Mouse (Mus musculus) heart, postnatal 4 days (tissue): ENCODE data around the gene Ablim1. TPM values are rescaled to one million over a fixed set of nuclear protein-coding genes. Genes with fewer than 3 reads are reported as not detected.
A peak's percentile ranks its signal among the peaks of the same experiment; 100 is the strongest.

Source experiments
- DNase-seq: peaks from one replicate; pipeline ENCODE4 v3.0.0; 2021
- total RNA-seq, 2 experiments: library from RNA; stranded (reverse); gene quantifications; 2 replicates each; pipeline ENCODE4 v1.2.3; 2021

The Ablim1 gene
- total RNA-seq, result 100 to 1,000 TPM; 312 to 353 TPM

- DNase-seq, result peak; percentile 78
These were observed at the start of gene Ablim1 for GRCm38 (mm10) chr19:57314346-57315012. Gene Ablim1 (minus strand): TSS chr19:57314919.

DNA sequence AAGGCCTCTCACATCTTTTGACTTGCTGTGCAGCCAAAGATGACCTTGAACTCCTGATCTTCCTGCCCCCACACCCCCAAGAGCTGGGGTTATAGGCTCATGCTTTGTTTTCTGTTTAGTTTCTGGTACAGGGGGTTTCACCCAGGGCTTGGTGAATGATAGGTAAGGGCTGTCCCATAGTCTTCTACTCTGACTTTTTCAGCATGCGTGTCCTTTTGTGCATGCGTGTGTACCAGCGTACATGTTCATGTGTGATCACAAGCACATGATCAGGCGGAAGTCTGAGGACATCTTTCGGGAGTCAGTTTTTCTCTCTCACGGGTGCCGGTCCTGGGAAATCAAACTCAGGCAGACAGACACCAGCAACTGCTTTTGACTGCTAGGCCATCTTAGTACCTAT is 48.8 kb upstream of the Ablim1 start:
- no peak for DNase-seq

GRCm38 (mm10) chr19:57363076-57363475 is 48.4 kb upstream of the Ablim1 start:
- DNase-seq, result no peak

DNA sequence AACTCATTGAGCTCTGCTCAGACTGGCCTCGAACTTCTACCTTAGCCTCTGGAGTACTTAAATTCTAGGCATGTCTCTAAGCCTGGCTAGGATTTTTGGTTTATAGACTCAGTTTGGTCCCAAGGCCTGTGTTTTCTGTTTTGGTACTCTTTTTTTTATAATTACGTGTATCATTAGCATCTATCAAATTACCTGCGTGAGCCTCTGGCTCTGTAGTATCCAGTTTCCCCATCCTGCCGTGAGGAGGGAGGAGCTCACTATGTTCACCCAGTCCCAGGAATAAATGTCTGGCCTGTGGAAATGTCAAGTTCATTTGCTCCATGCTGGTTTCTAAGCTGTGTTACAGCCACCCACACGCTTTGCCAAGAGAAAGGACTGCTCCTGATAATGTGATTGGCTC is 47.9 kb upstream of the Ablim1 start:
- no peak for DNase-seq

GRCm38 (mm10) chr19:57361939-57362307 is 47.2 kb upstream of the Ablim1 start:
- DNase-seq, result no peak

- DNase-seq, result peak; percentile 64
These were observed 46.6 kb upstream of the Ablim1 start for GRCm38 (mm10) chr19:57361131-57361938.

DNA sequence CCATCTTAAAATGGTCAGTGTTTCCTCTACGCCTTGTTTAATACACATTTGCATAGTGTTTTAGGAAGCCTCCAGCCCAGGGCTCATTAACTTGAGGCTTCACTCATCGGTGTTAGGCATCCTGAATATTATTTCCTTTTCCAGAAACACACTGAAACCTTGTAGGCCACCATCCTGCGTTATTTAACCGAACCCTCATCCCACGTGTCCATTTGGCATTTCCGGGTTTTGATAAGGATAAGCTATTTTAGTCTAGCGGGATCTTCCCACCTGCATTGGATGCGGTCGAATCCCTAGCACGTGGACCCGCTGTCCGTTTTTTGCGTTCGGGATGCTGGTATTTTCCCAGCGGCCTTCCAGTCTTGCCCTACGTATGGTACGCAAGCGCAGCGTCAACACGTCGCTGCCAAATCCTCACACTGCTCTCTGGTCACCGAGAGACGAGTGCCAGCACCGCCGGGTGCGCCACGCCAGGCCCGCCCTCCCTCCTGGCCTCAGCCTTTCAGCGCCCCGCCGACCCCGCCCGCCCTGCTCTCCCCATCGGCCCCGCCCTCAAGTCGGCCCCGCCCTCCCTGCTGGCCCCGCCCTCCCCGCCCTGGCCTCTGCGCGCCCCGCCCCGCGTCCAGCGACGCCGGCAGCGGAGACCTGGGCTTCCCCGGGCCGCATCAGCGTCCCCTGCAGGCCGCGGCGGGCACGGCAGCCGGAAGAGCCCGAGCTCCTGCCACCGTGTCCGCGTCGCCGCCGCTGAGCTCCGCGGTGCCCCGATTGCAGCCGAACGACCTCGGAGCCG is 45.8 kb upstream of the Ablim1 start, which contains the start of gene Fam160b1:
Gene Fam160b1 (plus strand): TSS at position 340 of the 790 bp plus-strand sequence.
- DNase-seq, result peak; percentile 95

DNA sequence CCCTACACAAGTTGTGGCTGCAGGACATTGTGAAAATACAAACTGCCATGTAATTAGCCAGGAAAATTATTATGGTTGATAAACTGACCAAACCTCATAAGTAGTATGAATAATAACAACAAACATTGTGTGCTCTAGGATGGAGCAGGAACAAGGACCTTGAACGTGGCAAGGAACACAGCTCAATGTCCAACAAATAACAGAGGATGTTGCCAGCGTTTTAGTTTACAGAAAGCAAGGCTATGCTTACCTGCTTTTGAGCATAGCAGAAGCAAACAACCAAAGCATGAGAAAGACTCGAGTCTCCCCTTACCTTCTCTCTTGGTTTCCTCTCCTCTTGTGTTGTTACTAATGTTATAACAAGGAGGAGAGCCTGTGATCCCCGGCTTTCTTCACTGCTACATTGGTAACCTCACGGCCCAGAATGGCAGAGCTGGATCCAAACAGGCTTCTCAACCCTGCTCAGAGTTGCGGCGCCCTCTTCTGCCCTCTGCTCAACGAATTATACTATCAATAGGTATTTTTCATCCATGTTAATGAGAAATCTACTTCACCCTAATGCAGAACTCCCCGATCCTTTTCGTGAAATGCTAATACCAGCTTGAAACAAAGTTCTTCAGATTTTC is 45.1 kb upstream of the Ablim1 start:
- no peak for DNase-seq

GRCm38 (mm10) chr19:57358836-57359598 is 44.3 kb upstream of the Ablim1 start:
- DNase-seq, result no peak

DNA sequence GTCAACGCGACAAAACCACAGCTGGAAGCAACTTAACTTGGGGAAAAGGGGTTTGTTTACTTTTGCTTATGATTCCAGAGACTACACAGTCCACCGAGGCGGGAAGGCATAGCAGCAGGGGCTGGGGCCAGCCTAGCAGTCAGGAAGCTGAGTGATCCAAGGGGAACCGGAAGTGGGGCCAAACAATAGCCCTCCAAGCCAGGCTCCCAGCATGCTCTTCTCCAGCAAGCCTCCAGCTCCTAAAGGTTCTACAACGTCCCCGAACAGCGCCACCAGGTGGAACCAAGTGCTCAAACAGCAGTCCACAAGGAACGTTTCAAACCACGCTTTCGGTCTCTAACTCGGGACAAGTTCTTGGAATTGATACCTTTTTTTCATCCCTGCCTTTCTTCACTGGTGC is 43.6 kb upstream of the Ablim1 start:
- DNase-seq, result peak; percentile 87

DNA sequence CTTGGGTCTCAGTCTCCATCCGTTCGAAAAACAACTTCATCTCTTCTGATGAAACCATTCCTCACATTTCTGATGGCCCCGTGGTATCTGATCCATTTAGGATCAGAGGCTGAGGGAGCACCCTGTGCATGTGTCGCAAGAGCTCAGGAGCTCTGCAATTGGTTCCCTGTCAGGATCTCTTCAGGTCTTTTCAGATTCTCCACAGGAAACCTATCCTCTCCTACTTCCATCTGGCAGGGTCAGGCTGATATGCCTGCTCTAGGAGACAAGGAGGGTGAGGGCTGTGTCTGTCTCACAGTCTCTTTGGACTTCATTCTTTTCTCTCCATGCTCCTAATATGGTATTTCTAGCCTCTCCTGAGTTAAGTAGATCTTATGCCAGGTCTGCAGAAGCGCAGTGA is 43.1 kb upstream of the Ablim1 start:
- no peak for DNase-seq

DNA sequence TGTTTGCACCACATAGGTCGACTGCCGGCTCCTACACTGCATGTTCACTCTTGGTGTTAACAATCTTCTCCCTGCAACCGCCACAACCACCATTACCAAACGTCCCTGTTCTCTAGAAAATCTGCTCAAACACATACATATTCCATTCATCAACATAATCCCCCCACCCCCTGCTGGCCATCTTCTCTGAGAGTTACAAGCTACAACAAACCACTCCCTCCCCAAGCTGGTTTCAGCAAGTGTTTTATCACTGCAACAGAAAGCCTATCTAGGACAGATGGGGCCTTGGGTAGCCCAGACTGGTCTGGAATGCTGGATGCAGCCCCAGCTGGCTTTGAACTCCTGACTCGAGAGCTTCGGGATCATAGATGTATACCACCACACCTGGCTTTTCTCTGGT is 42.5 kb upstream of the Ablim1 start:
- DNase-seq, result no peak

DNA sequence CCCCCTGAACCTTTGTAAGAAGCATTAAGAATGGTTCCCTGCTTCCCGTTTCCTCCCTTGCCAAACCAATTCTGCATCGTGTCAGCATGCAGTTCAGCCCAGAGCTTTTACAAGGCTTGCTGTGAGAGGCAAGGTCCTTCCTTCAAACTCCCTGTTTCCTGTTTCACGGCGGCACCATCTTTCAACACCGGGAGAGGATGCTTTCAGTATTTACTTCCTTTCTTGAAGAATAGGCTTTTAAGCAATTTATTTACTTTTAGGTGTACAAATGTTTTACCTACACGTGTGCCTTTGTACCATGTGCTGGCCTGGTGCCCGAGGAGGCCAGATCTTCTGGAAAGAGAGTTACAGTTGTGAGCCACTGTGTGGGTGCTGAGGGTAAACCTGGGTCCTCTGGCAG is 41.6 kb upstream of the Ablim1 start:
- no peak for DNase-seq

- no peak for DNase-seq
These were observed 40.9 kb upstream of the Ablim1 start for GRCm38 (mm10) chr19:57355451-57356251.

DNA sequence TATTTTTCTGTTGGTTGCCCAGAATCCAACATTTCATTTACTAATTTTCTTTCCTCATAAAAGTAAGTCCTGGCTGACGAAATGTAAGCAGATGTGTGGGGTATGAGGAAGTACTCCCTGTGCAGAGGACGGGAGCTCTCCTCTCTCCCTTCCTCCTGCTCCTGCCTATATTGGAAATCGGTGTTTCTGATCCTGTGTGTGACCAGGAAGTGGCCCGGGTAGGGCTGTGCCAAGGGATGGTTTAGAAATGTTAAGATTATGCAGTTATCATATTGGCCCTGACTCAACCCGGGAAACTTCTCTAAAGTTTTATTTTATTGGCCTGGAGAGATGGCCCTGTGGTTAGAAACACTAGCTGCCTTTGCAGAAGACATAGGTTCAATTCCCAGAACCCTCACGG is 40.0 kb upstream of the Ablim1 start:
- no peak for DNase-seq

- DNase-seq, result no peak
These were observed 39.3 kb upstream of the Ablim1 start for GRCm38 (mm10) chr19:57354050-57354449.

DNA sequence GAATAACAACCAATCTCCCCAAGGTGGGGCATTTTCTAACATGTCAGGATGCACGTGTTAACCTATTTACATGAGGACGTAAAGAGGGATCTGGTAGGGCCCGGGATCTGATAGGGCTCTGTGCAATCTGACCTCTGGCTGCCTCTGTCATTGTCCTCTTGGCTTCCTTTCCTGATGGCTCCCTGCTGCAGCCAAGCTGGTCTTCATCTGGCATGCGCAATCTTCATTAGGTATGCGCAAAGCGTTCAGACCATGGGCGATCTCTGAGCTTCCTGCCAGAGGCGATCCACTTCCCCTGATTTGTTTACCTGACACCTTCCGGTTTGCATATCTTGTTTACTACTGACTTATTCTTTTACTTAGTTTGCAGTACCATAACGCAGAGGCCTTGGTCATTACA is 38.5 kb upstream of the Ablim1 start:
- DNase-seq, result no peak

DNA sequence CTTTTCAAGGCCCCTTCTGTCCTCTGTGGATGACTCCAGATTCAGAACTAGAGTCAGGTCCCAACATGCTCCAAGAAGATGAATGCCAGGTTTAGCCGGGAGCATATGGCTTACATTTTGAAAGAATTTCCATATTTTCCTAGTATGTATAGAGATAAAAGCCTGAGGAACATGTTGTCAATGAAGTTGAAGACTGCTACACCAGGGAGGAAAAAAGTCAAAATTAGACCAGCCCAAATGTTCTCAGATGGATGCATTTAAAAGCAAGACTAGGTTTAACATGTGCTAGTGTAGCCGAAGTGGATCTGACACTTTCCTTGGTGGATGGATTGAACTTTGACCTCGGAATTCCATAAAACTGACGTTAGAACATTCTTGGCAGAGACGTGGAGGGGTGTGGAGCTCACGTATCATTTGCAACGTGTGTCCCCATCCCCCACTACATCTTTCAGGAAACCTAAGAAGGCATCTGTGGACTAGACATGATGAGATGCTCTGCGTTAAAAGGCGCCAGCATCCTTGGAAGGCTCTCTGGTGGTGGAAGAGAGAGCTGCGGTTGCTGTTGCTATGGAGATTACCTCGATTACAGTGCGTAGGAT is 37.7 kb upstream of the Ablim1 start:
- DNase-seq, result no peak

DNA sequence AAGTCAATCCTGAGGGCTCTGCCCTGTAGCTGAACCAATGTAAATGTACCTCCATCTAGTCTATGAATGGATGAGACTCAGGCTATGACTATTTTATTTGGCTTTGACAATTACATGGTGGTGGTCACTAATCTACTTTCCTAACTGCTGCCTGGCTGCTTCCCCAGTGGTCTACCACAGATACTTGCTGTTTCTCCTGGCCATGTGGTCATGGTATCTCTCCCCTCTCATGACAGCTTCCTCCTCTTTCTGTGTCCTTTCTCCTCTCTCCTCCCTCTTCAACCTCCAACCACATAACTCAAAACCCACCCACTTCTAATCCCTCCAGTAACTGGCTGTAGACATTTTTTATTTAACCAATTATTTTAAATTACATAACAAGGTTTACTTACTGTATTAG is 34.4 kb upstream of the Ablim1 start:
- DNase-seq, result no peak

- DNase-seq, result no peak
These were observed 30.0 kb upstream of the Ablim1 start for GRCm38 (mm10) chr19:57344678-57345077.

- no peak for DNase-seq
These were observed 29.1 kb upstream of the Ablim1 start for GRCm38 (mm10) chr19:57343860-57344259.
